Mouse (Mus musculus): ENCODE data around the gene Ntng2.

The Ntng2 gene

DNA sequence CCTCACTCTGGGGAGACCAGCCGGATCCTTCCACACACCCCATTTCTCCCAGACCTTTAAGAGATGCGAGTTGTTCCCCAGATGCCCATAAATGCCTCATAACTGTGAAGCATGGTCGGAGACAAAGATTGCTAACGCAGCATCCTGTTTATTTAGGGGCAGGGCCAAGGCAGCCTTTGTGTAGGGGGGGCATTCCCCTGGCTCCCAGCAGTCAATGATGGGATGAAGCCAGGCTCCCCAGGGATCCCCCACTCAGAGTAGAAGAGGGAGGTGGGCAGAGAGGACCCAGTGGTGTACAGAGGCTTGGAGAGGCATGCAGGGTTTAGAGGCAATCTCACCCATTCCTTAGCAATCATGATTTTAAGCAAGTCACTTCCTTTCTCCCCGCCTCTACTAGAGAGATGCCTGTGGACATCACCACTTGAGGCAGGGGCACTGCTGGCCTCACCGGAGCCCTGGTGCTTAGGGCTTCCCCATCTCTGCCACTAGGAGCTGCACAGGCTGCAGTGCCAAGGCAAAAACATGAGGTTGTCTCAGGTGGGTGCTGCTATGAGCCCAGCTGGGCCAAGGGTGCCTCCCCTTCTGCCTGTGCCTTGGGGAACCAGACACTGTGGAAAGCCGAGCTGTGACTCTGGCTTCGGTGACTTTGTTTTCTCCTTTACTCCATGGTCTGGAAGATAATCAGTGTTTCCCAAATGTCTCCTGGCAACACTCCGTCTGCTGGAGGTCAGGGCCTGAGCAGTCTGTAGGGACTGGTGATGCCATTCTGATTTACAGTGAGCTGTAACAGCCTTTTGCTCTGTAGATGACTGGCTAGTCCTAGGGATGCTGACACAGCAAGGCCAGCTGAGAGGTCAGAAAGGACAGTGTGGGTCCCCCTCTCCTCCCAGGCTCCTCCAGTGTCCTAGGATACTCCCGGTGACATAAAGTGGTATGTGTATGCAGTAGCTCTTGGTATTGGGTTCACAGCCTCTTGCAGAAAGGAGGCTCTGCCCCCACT, 61.3 kb downstream of the Ntng2 start:
- DNase-seq (ENCODE audit: low spot score) = no peak

DNA sequence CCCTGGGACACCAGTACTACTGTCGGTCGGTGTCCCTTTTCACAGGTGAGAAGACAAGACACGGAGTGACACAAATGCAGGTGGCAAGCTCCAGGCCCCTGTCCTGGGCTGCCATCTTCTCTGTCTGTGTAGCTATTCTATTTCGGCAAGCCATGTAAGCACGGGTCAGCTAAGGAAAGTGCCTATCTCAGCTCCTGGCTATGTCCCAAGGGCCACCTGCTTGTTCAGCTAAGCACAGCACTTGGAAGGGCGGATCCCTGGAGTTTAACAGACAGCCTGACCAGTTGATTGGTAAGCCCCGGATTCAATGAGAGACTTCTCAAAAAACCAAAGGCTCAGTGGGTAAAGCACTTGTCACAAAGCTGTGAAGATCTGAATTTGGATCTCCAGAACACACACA, 62.4 kb downstream of the Ntng2 start:
- DNase-seq (ENCODE audit: low spot score) = no peak

DNA sequence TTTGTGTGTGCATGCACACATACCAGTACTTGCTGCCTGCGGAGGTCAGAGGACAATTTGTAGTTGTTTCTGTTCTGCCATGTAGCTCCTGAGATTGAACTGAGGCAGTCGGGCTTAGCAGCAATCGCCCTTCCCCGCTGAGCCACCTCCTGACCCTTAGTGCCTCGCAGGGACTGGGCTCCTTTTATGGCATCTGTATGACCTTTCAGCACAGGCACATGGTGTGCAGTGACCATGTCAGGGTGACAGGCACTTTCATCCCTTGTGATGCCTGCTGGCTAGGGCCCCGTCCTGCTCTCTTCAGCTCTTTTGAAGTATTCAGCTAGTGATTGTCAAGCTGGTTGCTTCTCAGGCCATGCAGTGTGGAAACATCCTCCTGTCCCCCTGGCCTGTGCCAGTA, 66.6 kb downstream of the Ntng2 start:
- no peak for DNase-seq (ENCODE audit: low spot score)

DNA sequence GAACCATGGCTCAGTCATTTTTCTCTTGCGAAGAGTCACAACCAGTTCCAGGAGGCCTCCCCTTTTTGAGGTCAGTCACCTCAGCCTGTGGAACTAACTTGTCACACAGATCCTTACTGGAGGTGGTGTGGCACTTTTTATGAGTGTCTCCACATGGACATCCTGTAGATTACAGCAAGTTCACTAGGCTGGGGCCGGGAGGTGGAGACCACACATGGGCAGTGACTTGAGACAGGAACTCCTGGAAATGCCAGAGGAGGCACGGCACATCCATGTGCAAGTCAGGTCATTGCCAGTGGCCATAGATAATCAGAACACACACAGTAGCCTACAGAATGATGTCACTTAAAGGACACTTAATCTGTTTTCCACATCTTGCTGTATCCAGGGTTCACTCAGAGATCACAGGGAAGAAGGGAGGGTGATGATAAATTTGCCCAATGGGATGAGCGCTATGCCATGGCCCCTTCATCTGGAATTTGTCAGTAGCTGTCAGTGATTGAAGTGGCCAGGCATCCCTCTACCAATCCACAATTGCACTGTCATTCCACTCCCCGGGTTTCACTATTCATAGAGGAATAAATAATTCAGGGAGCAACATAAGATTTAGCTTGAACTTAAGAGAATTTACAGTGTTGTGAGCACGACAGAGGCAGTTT, 69.4 kb downstream of the Ntng2 start:
- no peak for DNase-seq (ENCODE audit: low spot score)

DNA sequence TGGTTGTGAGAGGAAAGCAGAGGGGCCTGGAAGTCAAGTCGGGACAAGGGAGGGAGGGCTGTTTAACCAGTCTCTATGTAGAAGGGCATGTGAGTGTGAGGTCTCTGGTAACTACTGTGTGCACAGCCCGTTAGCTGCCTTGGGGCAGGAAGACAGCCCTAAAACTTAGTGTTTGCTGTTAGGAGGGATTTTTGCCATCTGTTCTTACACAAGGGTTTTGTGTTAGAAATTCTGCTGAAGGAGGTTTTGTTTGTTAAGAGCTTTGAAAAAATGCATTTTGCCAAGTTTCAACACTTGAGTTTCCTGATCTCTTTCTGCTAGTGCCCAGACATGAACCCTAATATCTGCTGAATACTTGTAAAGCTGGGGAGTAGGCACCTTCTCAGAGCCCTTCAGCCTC, 71.7 kb downstream of the Ntng2 start:
- DNase-seq (ENCODE audit: low spot score) = no peak

DNA sequence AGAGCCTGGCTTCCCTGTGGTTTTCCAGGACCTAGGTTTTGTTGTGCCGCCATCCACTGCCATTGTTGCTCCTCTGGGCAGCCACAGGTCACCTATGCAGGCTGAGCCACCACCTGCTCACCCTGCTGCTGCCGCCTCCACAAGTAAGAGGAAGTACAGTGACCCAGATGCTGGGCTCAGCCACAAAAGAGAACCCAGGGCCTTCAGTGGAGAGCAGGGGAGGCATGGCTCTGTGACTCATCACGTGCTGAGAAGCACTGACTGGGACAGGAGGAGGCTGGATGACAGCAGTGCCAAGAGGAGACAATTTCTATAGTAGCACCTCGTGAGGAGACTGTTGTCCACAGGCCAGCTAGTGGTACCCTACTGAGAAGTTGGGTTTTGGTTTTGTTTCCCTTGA, 73.0 kb downstream of the Ntng2 start:
- DNase-seq (ENCODE audit: low spot score) = no peak

DNA sequence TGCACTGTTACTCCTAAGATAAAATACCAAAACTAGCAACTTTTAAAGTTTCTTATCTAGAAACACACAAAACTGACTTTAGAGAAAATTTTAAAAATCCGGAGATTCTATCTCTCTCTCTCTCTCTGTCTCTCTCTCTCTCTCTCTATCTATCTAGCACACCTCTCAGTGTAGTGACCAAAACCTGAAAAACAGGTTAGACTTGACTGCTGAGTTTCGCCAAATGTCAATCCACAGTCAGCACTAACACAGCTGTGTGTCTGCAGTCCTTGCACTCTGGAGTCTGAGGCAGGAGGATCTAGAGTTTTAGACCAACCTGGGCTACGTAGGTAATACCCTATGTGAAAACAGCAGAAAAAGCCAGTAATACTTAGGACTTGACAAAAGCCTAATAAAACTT, 77.9 kb downstream of the Ntng2 start:
- DNase-seq (ENCODE audit: low spot score) = no peak

DNA sequence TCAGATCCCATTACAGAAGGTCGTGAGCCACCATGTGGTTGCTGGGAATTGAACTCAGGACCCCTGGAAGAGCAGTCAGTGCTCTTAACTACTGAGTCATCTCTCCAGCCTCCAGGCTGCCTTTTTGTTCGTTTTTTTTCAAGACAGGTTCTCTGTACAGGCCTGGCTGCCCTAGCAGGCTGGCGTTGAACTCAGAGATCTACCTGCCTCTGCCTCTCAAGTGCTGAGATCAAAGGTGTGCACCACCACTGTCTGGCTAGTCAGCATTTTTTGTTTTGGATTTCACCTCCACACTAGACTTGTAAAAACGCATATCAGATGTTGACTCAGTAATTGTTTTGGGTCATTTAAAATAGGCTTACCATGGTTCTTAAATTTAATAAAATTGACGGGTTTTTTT, 84.7 kb downstream of the Ntng2 start:
- DNase-seq (ENCODE audit: low spot score) = no peak

DNA sequence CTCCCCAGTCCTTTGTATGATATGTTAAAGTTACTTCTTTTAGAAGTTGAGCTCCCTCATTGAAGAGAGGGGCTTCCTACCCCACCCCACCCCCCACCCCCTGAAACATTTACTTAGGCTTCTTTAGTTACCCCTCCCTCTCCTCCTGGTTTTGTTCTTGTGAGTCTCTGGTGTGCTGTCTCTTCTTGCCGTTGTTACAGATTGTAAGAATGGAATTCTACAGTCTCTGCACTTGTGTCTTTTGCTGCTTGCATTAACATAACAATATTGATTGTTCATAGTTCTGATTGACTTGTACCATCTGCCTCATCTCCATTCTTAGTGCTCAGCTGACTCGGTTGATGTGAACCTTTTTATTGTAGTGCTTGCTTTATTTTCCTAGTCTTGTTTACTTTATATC, 100.9 kb downstream of the Ntng2 start:
- no peak for DNase-seq (ENCODE audit: low spot score)
